Mouse (Mus musculus): ENCODE data around the gene Gtpbp10. TPM values are rescaled to one million over a fixed set of nuclear protein-coding genes. Genes with fewer than 3 reads are reported as not detected.

Gene Gtpbp10
- polyA plus RNA-seq (2012; rRNA removed; ENCODE audit: low replicate concordance), result 0.12 and 0.90 TPM in 2 replicates

DNA sequence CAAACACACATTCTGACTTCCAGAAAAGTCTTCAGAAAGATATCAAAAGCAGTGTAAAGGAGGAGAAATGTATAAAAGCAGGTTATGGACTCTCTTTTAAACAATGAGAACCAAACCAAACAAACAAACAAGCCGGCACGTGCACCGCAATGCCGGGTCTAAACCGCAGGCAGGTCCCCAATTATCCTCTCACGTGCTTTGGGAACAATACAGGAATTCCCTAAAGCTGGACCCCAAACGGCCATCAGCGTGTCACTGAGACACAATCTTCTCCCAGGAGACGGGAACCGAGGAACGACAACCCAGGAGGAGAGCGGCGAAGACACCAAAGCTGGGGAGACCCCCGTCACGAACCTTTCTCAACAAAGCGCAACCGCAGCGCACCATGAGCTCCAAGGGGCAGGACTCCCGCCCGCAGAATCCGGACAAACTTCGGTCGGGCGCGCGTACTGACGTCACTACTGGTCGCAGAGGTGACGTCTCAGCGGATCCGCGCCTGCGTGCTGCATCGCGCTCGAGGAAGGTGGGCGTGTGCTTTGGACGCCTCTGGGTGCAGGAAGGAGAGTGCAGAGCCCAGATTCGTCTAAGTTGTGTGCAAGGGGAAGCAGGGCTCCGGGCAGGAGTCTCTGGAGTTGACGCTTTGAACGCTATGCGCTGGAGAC, at the start of gene Gtpbp10:
Gtpbp10 (minus strand) TSS at position 460 of the 662 bp plus-strand sequence.

GRCm38 (mm10) chr5:5573749-5574317, 14.5 kb upstream of the Gtpbp10 start, which contains the start of gene Gm8773:
Gene Gm8773, plus strand, starts transcription at chr5:5573799.

GRCm38 (mm10) chr5:5514196-5515076, 44.9 kb downstream of the Gtpbp10 start, which contains the start of gene Cldn12:
Gene Cldn12, minus strand, starts transcription at chr5:5514958.

Other genes starting within 250 kb of the Gtpbp10 start
- gene Cdk14, start 139.2 kb downstream of the Gtpbp10 start, polyA plus RNA-seq (2012; rRNA removed; ENCODE audit: low replicate concordance), result 0.19 and 0.36 TPM in 2 replicates
- gene 1700015F17Rik, start 80.4 kb downstream of the Gtpbp10 start, polyA plus RNA-seq (2012; rRNA removed; ENCODE audit: low replicate concordance), result not detected in 2 replicates
- 10.1 and 14.1 TPM in 2 replicates for gene Cldn12, start 44.6 kb downstream of the Gtpbp10 start, polyA plus RNA-seq (2012; rRNA removed; ENCODE audit: low replicate concordance)
- 0.37 TPM in 1 of 2 replicates, not detected in the other for gene Gm8773, start 14.3 kb upstream of the Gtpbp10 start, polyA plus RNA-seq (2012; rRNA removed; ENCODE audit: low replicate concordance)
- gene Cfap69, start 104.7 kb upstream of the Gtpbp10 start, polyA plus RNA-seq (2012; rRNA removed; ENCODE audit: low replicate concordance), result 0.26 and 0.64 TPM in 2 replicates
- 0.98 and 3.6 TPM in 2 replicates for gene Steap2, start 135.0 kb upstream of the Gtpbp10 start, polyA plus RNA-seq (2012; rRNA removed; ENCODE audit: low replicate concordance)
- 0.11 and 0.85 TPM in 2 replicates for gene Steap1, start 189.8 kb upstream of the Gtpbp10 start, polyA plus RNA-seq (2012; rRNA removed; ENCODE audit: low replicate concordance)

Measured in duodenum, adult 2 months (tissue).